Mouse (Mus musculus) neural tube, embryonic 14.5 days (tissue): ENCODE measurements around the gene Psmc3. TPM values are rescaled to one million over a fixed set of nuclear protein-coding genes. Genes with fewer than 3 reads are reported as not detected.

ENCODE experiments used
- ATAC-seq: fragments of 200-750 bp; cut with Nextera tagmentation; 2 replicates; pipeline ENCODE4 v1.8.0; 2017; ENCODE audit warnings: low read depth, mild to moderate bottlenecking, moderate TSS enrichment, moderate library complexity
- H3K27ac ChIP-seq: fragments of 300-500 bp; sonication (generic); 2 replicates; pipeline ENCODE4 v1.5.1; 2014; ENCODE audit warnings: low read depth, mild to moderate bottlenecking, control low read depth, low read length, moderate library complexity, mixed read lengths
- H3K27me3 ChIP-seq: fragments of 300-500 bp; sonication (generic); 2 replicates; pipeline ENCODE4 v1.6.1; 2014; ENCODE audit warnings: low read length; ENCODE audit not compliant: control insufficient read depth, insufficient read depth
- H3K36me3 ChIP-seq: fragments of 300-500 bp; sonication (generic); 2 replicates; pipeline ENCODE4 v1.6.1; 2014; ENCODE audit warnings: low read length, mixed read lengths; ENCODE audit not compliant: control insufficient read depth, insufficient read depth
- H3K4me1 ChIP-seq: fragments of 300-500 bp; sonication (generic); 2 replicates; pipeline ENCODE4 v1.6.1; 2014; ENCODE audit warnings: low read length; ENCODE audit not compliant: control insufficient read depth, insufficient read depth
- H3K4me2 ChIP-seq: fragments of 300-500 bp; sonication (generic); 2 replicates; pipeline ENCODE4 v1.6.1; 2014; ENCODE audit warnings: mild to moderate bottlenecking, low read depth, low read length, control low read depth
- H3K4me3 ChIP-seq: fragments of 300-500 bp; sonication (generic); 2 replicates; pipeline ENCODE4 v1.5.1; 2014; ENCODE audit warnings: low read depth, low read length, control low read depth, mixed read lengths
- H3K9ac ChIP-seq: fragments of 300-500 bp; sonication (generic); replicated peaks from 2 replicates; pipeline ENCODE4 v1.6.1; 2014; ENCODE audit warnings: low read depth, mild to moderate bottlenecking, control low read depth, low read length, mixed read lengths
- H3K9me3 ChIP-seq: fragments of 300-500 bp; sonication (generic); 2 replicates; pipeline ENCODE4 v1.6.1; 2016; ENCODE audit warnings: low read length; ENCODE audit not compliant: control insufficient read depth
- WGBS: fragments of 180-500 bp; shearing (Covaris S2); extraction: QIAGEN DNeasy Blood & Tissue Kit; methylation state at CpG from one replicate; pipeline ENCODE4 v1.1.7; 2014; 5-methylcytosine and 5-hydroxymethylcytosine counted together
- polyA plus RNA-seq: library from polyadenylated mRNA; unstranded; fragments of >200 nt; fragmentation: Nextera tagmentation; extraction: Ambion mirVana; gene quantifications from 2 replicates; pipeline ENCODE4 v1.2.1, GENCODE M21; 2014

Psmc3 gene
- polyA plus RNA-seq, 1 experiment from 2014 or later, result 251 TPM

- ATAC-seq, result peak; percentile 97
- H3K4me3 ChIP-seq, result peak within 1 kb of the TSS; percentile 65
- no peaks in the 10 kb centered on the region for H3K27me3 ChIP-seq
- H3K4me1 ChIP-seq, result peaks cover 20% of the 10 kb centered on the region
- H3K27ac ChIP-seq, result peak within 1 kb of the TSS; percentile 85
- peaks cover 5% of the 10 kb centered on the region; the same call in 1 of the 2 replicates for H3K36me3 ChIP-seq
- H3K4me2 ChIP-seq, result peak within 1 kb of the TSS; percentile 67
- WGBS, result under 1% methylated on average over 64 of the region's 69 CpGs
- peak within 1 kb of the TSS; percentile 71 for H3K9ac ChIP-seq
- H3K9me3 ChIP-seq, result no peaks in the 10 kb centered on the region
Observed at GRCm38 (mm10) chr2:91070076-91070800, 16.4 kb downstream of the Psmc3 start, which contains the start of gene Slc39a13. Gene Slc39a13 (minus strand): TSS chr2:91070417.

GRCm38 (mm10) chr2:91071059-91071458, 17.2 kb downstream of the Psmc3 start:
- ATAC-seq, result no peak
- Histone ChIP-seq H3K4me2 (peak overlapping the region; percentile 67), H3K4me3 (peak overlapping the region; percentile 65), H3K36me3 (peaks cover 5% of the 10 kb centered on the region; the same call in 1 of the 2 replicates), H3K4me1 (peaks cover 20% of the 10 kb centered on the region), H3K27me3 (no peaks in the 10 kb centered on the region), H3K9ac (peak overlapping the region; percentile 71), H3K9me3 (no peaks in the 10 kb centered on the region), H3K27ac (peak overlapping the region; percentile 85)
- WGBS, result 81% methylated on average over 10 of the region's 10 CpGs

GRCm38 (mm10) chr2:91072092-91072491, 18.3 kb downstream of the Psmc3 start:
- no peak for ATAC-seq
- 50% methylated on average over 1 of the region's 1 CpGs for WGBS

GRCm38 (mm10) chr2:91077957-91078313, 24.1 kb downstream of the Psmc3 start:
- H3K27ac ChIP-seq, result no peak overlapping the region
- no peaks in the 10 kb centered on the region for H3K27me3 ChIP-seq
- no peak overlapping the region for H3K9ac ChIP-seq
- H3K9me3 ChIP-seq, result no peaks in the 10 kb centered on the region
- 13% methylated on average over 12 of the region's 12 CpGs for WGBS
- peak overlapping the region; percentile 36; the same call in 1 of the 2 replicates for H3K4me3 ChIP-seq
- H3K4me1 ChIP-seq, result no peaks in the 10 kb centered on the region; the same call in 1 of the 2 replicates
- no peaks in the 10 kb centered on the region for H3K36me3 ChIP-seq
- ATAC-seq, result peak; percentile 57; the same call in 1 of the 2 replicates
- H3K4me2 ChIP-seq, result peak overlapping the region; percentile 73

More at GRCm38 (mm10) chr2:91072092-91072491, 18.3 kb downstream of the Psmc3 start:
- no peak overlapping the region for H3K4me3 ChIP-seq
- no peak overlapping the region for H3K27ac ChIP-seq
- H3K27me3 ChIP-seq, result no peaks in the 10 kb centered on the region
- no peak overlapping the region for H3K4me2 ChIP-seq
- no peaks in the 10 kb centered on the region for H3K9me3 ChIP-seq
- H3K36me3 ChIP-seq, result no peaks in the 10 kb centered on the region
- no peak overlapping the region for H3K9ac ChIP-seq
- H3K4me1 ChIP-seq, result peaks cover 20% of the 10 kb centered on the region

- ATAC-seq, result peak; percentile 76
- no peaks in the 10 kb centered on the region; the same call in 1 of the 2 replicates for H3K4me1 ChIP-seq
- no peaks in the 10 kb centered on the region for H3K27me3 ChIP-seq
- peak overlapping the region; percentile 36 for H3K4me3 ChIP-seq
- no peak overlapping the region for H3K27ac ChIP-seq
- peak overlapping the region; percentile 53 for H3K9ac ChIP-seq
- H3K9me3 ChIP-seq, result no peaks in the 10 kb centered on the region
- under 1% methylated on average over 29 of the region's 36 CpGs for WGBS
- peak overlapping the region; percentile 73 for H3K4me2 ChIP-seq
- no peaks in the 10 kb centered on the region for H3K36me3 ChIP-seq
Observed at GRCm38 (mm10) chr2:91078314-91079025, 24.7 kb downstream of the Psmc3 start.

- no peaks in the 10 kb centered on the region for H3K36me3 ChIP-seq
- ATAC-seq, result no peak; the same call in 1 of the 2 replicates
- H3K9ac ChIP-seq, result peak overlapping the region; percentile 53
- no peak overlapping the region for H3K27ac ChIP-seq
- no peaks in the 10 kb centered on the region; the same call in 1 of the 2 replicates for H3K4me1 ChIP-seq
- H3K27me3 ChIP-seq, result no peaks in the 10 kb centered on the region
- no peaks in the 10 kb centered on the region for H3K9me3 ChIP-seq
- peak overlapping the region; percentile 73 for H3K4me2 ChIP-seq
- peak overlapping the region; percentile 36 for H3K4me3 ChIP-seq
- WGBS, result 29% methylated on average over 5 of the region's 5 CpGs
Observed at GRCm38 (mm10) chr2:91079026-91079384, 25.2 kb downstream of the Psmc3 start.

GRCm38 (mm10) chr2:91080784-91081513, 27.1 kb downstream of the Psmc3 start:
- no peak for ATAC-seq
- WGBS, result 77% methylated on average over 8 of the region's 8 CpGs

GRCm38 (mm10) chr2:91081775-91082695, 28.2 kb downstream of the Psmc3 start, which contains the start of gene Spi1:
Gene Spi1 (plus strand): TSS chr2:91082390.
- no peaks in the 10 kb centered on the region; the same call in 1 of the 2 replicates for H3K4me1 ChIP-seq
- no peak for ATAC-seq
- no peak within 1 kb of the TSS for H3K4me3 ChIP-seq
- H3K9me3 ChIP-seq, result no peaks in the 10 kb centered on the region
- no peak within 1 kb of the TSS for H3K4me2 ChIP-seq
- H3K36me3 ChIP-seq, result no peaks in the 10 kb centered on the region
- H3K27me3 ChIP-seq, result no peaks in the 10 kb centered on the region
- WGBS, result 77% methylated on average over 13 of the region's 13 CpGs
- no peak within 1 kb of the TSS for H3K9ac ChIP-seq
- no peak within 1 kb of the TSS for H3K27ac ChIP-seq

More at GRCm38 (mm10) chr2:91080784-91081513, 27.1 kb downstream of the Psmc3 start:
- no peaks in the 10 kb centered on the region for H3K9me3 ChIP-seq
- no peak overlapping the region for H3K4me2 ChIP-seq
- no peaks in the 10 kb centered on the region for H3K27me3 ChIP-seq
- no peaks in the 10 kb centered on the region for H3K36me3 ChIP-seq
- H3K4me3 ChIP-seq, result no peak overlapping the region
- H3K9ac ChIP-seq, result no peak overlapping the region
- H3K27ac ChIP-seq, result no peak overlapping the region
- H3K4me1 ChIP-seq, result no peaks in the 10 kb centered on the region; the same call in 1 of the 2 replicates
